13 mouse cellular contexts compared by ENCODE assay signal in genomic region chr8:105164272-105164902, GRCm38 (mm10). TPM values are rescaled to one million over a fixed set of nuclear protein-coding genes. Genes with fewer than 3 reads are reported as not detected.
A peak's percentile ranks its signal among the peaks of the same experiment; 100 is the strongest.
DNase-seq lines count a peak whose midpoint lies in the region; ATAC-seq and TF ChIP-seq lines count a peak whose summit lies in the region.
"Had no signal": no experiment of that assay in that cellular context is flagged by ENCODE, and none has a peak within 500 bp of the region (broad histone marks: within the 10 kb centered on the region; RNA-seq: fewer than 3 reads in every experiment).

No protein-coding gene starts in this region.

- H3K9ac ChIP-seq in liver, postnatal 0 days (replicated peaks): no peak overlapping the region
- H3K9ac ChIP-seq in embryonic facial prominence, embryonic 12.5 days: no peak overlapping the region
- H3K9ac ChIP-seq: liver, embryonic 13.5 days; midbrain, embryonic 12.5 days had no signal

- H3K79me2 ChIP-seq in myocyte (ENCODE audit: control insufficient read depth, insufficient read depth): no peaks in the 10 kb centered on the region

- intact Hi-C loops in gastrocnemius, adult 2 months (cut with DNase I): no loop called here
- intact Hi-C loops in gastrocnemius, postnatal 14 days (cut with DNase I; ENCODE audit: low total_unique reads): no loop called here

- no peaks in the 10 kb centered on the region for H3K4me1 ChIP-seq in liver, postnatal 0 days (ENCODE audit: insufficient read depth)
- H3K4me1 ChIP-seq in embryonic facial prominence, embryonic 12.5 days: peaks cover 33% of the 10 kb centered on the region
- H3K4me1 ChIP-seq: liver, embryonic 13.5 days had no signal

- no peaks in the 10 kb centered on the region for H3K9me3 ChIP-seq in liver, postnatal 0 days (ENCODE audit: low read length)
- no peaks in the 10 kb centered on the region for H3K9me3 ChIP-seq in embryonic facial prominence, embryonic 12.5 days
- H3K9me3 ChIP-seq: liver, embryonic 13.5 days; midbrain, embryonic 12.5 days had no signal

- no peak overlapping the region for H3K4me2 ChIP-seq in liver, postnatal 0 days (ENCODE audit: low read depth, low read length)
- H3K4me2 ChIP-seq in embryonic facial prominence, embryonic 12.5 days (replicated peaks): peak overlapping the region; percentile 32
- H3K4me2 ChIP-seq in myocyte (ENCODE audit: low read depth): peak overlapping the region; percentile 66
- H3K4me2 ChIP-seq: liver, embryonic 13.5 days; midbrain, embryonic 12.5 days had no signal

- no peaks in the 10 kb centered on the region for H3K27me3 ChIP-seq in liver, postnatal 0 days (ENCODE audit: insufficient read depth, low read length)
- H3K27me3 ChIP-seq in embryonic facial prominence, embryonic 12.5 days: no peaks in the 10 kb centered on the region
- H3K27me3 ChIP-seq in myocyte (ENCODE audit: control insufficient read depth, insufficient read depth, insufficient read length): no peaks in the 10 kb centered on the region
- H3K27me3 ChIP-seq: midbrain, embryonic 12.5 days had no signal

- TF ChIP-seq EP300 in liver, postnatal 0 days (IDR thresholded peaks at IDR 0.05; ENCODE audit: low read depth): no peak

- DNase-seq in gastrocnemius, adult 2 months: no peak
- no peak for DNase-seq in gastrocnemius, postnatal 14 days
- DNase-seq in liver: peak; percentile 14
- no peak for DNase-seq in liver, postnatal 0 days
- DNase-seq in layer of hippocampus, postnatal 25 days (ENCODE audit: extremely low spot score in 1 of 2, low spot score in 1 of 2): no peak
- no peak for DNase-seq in B cell, adult 2 months
- DNase-seq: kidney, postnatal 36 days; liver, embryonic 13.5 days had no signal

- H3K27ac ChIP-seq in gastrocnemius, adult 2 months: peak overlapping the region; percentile 46; the same call in 1 of the 2 replicates
- H3K27ac ChIP-seq in liver, postnatal 0 days (ENCODE audit: low read depth): no peak overlapping the region
- peak overlapping the region; percentile 93 for H3K27ac ChIP-seq in embryonic facial prominence, embryonic 12.5 days
- H3K27ac ChIP-seq: liver, embryonic 13.5 days; midbrain, embryonic 12.5 days had no signal

- no peak for ATAC-seq in liver, postnatal 0 days
- peak; percentile 70 for ATAC-seq in embryonic facial prominence, embryonic 12.5 days (ENCODE audit: insufficient number of reproducible peaks, insufficient read depth, low FRiP score, low TSS enrichment)

- no peaks in the 10 kb centered on the region for H3K36me3 ChIP-seq in liver, postnatal 0 days (replicated peaks; ENCODE audit: insufficient read depth, low read length)
- no peaks in the 10 kb centered on the region for H3K36me3 ChIP-seq in embryonic facial prominence, embryonic 12.5 days
- H3K36me3 ChIP-seq in myocyte (ENCODE audit: control insufficient read depth, insufficient read depth): no peaks in the 10 kb centered on the region
- H3K36me3 ChIP-seq: liver, embryonic 13.5 days; midbrain, embryonic 12.5 days had no signal

- no peak overlapping the region for H3K4me3 ChIP-seq in gastrocnemius, adult 2 months
- no peak overlapping the region for H3K4me3 ChIP-seq in liver, postnatal 0 days (ENCODE audit: low read depth, low read length)
- H3K4me3 ChIP-seq in embryonic facial prominence, embryonic 12.5 days: no peak overlapping the region
- no peak overlapping the region for H3K4me3 ChIP-seq in myocyte
- H3K4me3 ChIP-seq: liver, embryonic 13.5 days; midbrain, embryonic 12.5 days had no signal

- H3ac ChIP-seq in myocyte (ENCODE audit: control insufficient read depth, insufficient read length): no peak overlapping the region

- 49% methylated on average over 6 of the region's 6 CpGs for WGBS in liver, postnatal 0 days (ENCODE audit: insufficient replicate concordance)
- WGBS in embryonic facial prominence, embryonic 12.5 days: 4% methylated on average over 5 of the region's 6 CpGs

- TF ChIP-seq POLR2A in myocyte (IDR thresholded peaks at IDR 0.05; ENCODE audit: insufficient read length, low read depth): no peak

- TF ChIP-seq CTCF in gastrocnemius, adult 2 months (IDR thresholded peaks at IDR 0.05): no peak
- no peak for TF ChIP-seq CTCF in liver, postnatal 0 days (IDR thresholded peaks at IDR 0.05; ENCODE audit: low read depth)

TF ChIP-seq in myocyte, 11 proteins besides CTCF, POLR2A, EP300 and RAD21:
- no peak for TF ChIP-seq REST (IDR thresholded peaks at IDR 0.05; ENCODE audit: insufficient read depth, insufficient read length)
TF ChIP-seq in myocyte: peak in this region for 0.

RNA-seq across cellular contexts. Expression of gene Cbfb, which starts 6.1 kb away (rescaled TPM):
- total RNA-seq in gastrocnemius, adult 2 months (2021): 10 to 100 TPM; 58.9 to 76.8 TPM
- 10 to 100 TPM; 37.2 TPM for total RNA-seq in gastrocnemius, postnatal 14 days (2021)
- polyA plus RNA-seq in liver, postnatal 0 days (2015; fragmentation: Nextera tagmentation; extraction: Ambion mirVana): 10.6 and 10.7 TPM in 2 replicates
- 120 and 124 TPM in 2 replicates for polyA plus RNA-seq in embryonic facial prominence, embryonic 12.5 days (2016; fragmentation: Nextera tagmentation; extraction: Ambion mirVana)
- 38.1 TPM for polyA plus RNA-seq in myocyte (2012; fragmentation: generic; extraction: Trizol)
- 10 to 100 TPM; 22.0 to 22.1 TPM for total RNA-seq in layer of hippocampus, postnatal 25 days (2021)

RNA-seq across cellular contexts. Expression of gene Ces4a, which starts 32.8 kb away (rescaled TPM):
- not detected for total RNA-seq in gastrocnemius, adult 2 months (2021)
- not detected for total RNA-seq in gastrocnemius, postnatal 14 days (2021)
- polyA plus RNA-seq in liver, postnatal 0 days (2015; fragmentation: Nextera tagmentation; extraction: Ambion mirVana): 0.07 TPM in 1 of 2 replicates, not detected in the other
- polyA plus RNA-seq in embryonic facial prominence, embryonic 12.5 days (2016; fragmentation: Nextera tagmentation; extraction: Ambion mirVana): not detected in 2 replicates
- not detected for polyA plus RNA-seq in myocyte (2012; fragmentation: generic; extraction: Trizol)
- total RNA-seq in layer of hippocampus, postnatal 25 days (2021): not detected
- total RNA-seq: granulocyte monocyte progenitor cell, adult 5-6 weeks had no signal
- polyA plus RNA-seq: forebrain, embryonic 11.5 days; liver, embryonic 13.5 days; midbrain, embryonic 12.5 days had no signal
